ENCODE assay signal across 17 mouse cellular contexts in the genomic region with DNA sequence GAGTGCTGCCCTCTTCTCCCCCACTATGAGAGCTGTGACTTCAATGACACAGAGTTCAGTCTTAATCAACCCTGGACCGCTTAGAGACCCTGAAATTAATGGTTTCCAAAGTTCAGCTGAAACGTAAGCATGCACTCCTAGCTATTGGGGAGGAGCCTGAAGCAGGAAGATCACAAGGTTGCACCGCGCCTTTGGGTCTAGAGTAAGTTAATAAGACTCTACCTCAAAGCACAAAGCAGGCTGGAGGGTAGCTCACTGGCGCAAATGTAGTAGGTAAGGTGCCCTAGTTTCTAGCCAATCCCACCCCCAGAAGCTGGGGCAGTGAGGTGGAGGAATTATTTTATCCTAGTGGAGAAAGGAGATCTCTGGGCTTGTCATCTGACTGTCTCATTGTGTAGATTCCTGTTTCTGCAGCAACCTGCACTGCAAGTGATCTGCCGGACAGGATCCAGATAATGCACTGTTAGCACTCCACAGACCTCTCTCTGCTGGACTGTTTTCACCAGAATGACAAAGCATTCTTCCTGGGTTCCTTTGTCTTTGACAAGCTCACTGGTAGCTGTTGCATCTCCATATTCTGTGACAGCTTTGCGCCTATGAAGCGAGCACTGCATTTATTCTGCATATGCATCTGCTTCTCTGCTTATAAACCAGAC. TPM values are rescaled to one million over a fixed set of nuclear protein-coding genes. Genes with fewer than 3 reads are reported as not detected.
A peak's percentile ranks its signal among the peaks of the same experiment; 100 is the strongest.
DNase-seq lines count a peak whose midpoint lies in the region; ATAC-seq and TF ChIP-seq lines count a peak whose summit lies in the region.
"Had no signal": no experiment of that assay in that cellular context is flagged by ENCODE, and none has a peak within 500 bp of the region (broad histone marks: within the 10 kb centered on the region; RNA-seq: fewer than 3 reads in every experiment).

No protein-coding gene starts in this region.

- no peak for TF ChIP-seq POLR2A in CH12.LX (IDR thresholded peaks at IDR 0.05; ENCODE audit: low read depth, low read length)

- H3K4me1 ChIP-seq in kidney, embryonic 14.5 days (ENCODE audit: control insufficient read depth, insufficient read depth, low read length), result no peaks in the 10 kb centered on the region
- H3K4me1 ChIP-seq in CH12.LX (ENCODE audit: control insufficient read depth in 1 of 2, insufficient read depth in 2 of 2), result peaks cover 21 to 29% of the 10 kb centered on the region in 2 experiments
- H3K4me1 ChIP-seq in hindbrain, postnatal 0 days (ENCODE audit: insufficient read depth, low read length), result no peaks in the 10 kb centered on the region
- H3K4me1 ChIP-seq in stomach, postnatal 0 days (replicated peaks; ENCODE audit: control insufficient read depth, insufficient read depth), result no peaks in the 10 kb centered on the region
- H3K4me1 ChIP-seq: heart, embryonic 10.5 days; limb, embryonic 12.5 days; midbrain, embryonic 12.5 days had no signal

- H3K79me2 ChIP-seq in CH12.LX (replicated peaks; ENCODE audit: control insufficient read depth, extremely low read depth, insufficient read depth, poor library complexity, severe bottlenecking), result no peaks in the 10 kb centered on the region

- H3K27ac ChIP-seq in kidney, embryonic 14.5 days (ENCODE audit: low read depth, low read length), result no peak overlapping the region
- peak overlapping the region; percentile 49 for H3K27ac ChIP-seq in CH12.LX (ENCODE audit: insufficient read depth, low read depth)
- H3K27ac ChIP-seq in hindbrain, postnatal 0 days, result no peak overlapping the region
- H3K27ac ChIP-seq in stomach, postnatal 0 days (replicated peaks), result no peak overlapping the region
- H3K27ac ChIP-seq: heart, embryonic 10.5 days; left cerebral cortex, adult 2 months; limb, embryonic 12.5 days; liver, embryonic 14.5 days; midbrain, embryonic 12.5 days had no signal

- dilution Hi-C loops in CH12.LX (cut with MboI; ENCODE audit: extremely low pct_ligation_motif_present, extremely low pct_unique_long_range_greater_than_20kb, low sequenced_read_pairs), result no loop called here

- no peak for TF ChIP-seq CTCF in CH12.LX (conservative IDR thresholded peaks at IDR 0.05 in 1 of 2, IDR thresholded peaks at IDR 0.05 in 1 of 2; ENCODE audit: low read depth in 2 of 2, low read length in 2 of 2)
- no peak for TF ChIP-seq CTCF in hindbrain, postnatal 0 days (IDR thresholded peaks at IDR 0.05; ENCODE audit: low read depth)
- no peak for TF ChIP-seq CTCF in stomach, postnatal 0 days (IDR thresholded peaks at IDR 0.05; ENCODE audit: low read depth)

- H3K36me3 ChIP-seq in kidney, embryonic 14.5 days (ENCODE audit: control insufficient read depth, insufficient read depth, low read length), result peaks cover 18% of the 10 kb centered on the region
- H3K36me3 ChIP-seq in CH12.LX (replicated peaks in 1 of 2; ENCODE audit: control insufficient read depth in 1 of 2, insufficient read depth in 1 of 2, low read length in 1 of 2), result peaks cover 18 to 38% of the 10 kb centered on the region in 2 experiments
- H3K36me3 ChIP-seq in hindbrain, postnatal 0 days (ENCODE audit: insufficient read depth, low read length), result peaks cover 10% of the 10 kb centered on the region; the same call in 1 of the 2 replicates
- H3K36me3 ChIP-seq in stomach, postnatal 0 days (ENCODE audit: control insufficient read depth, insufficient read depth, low read length), result peaks cover 9% of the 10 kb centered on the region

- WGBS in kidney, embryonic 14.5 days, result 76% methylated on average over 8 of the region's 8 CpGs
- 83% methylated on average over 8 of the region's 8 CpGs for WGBS in hindbrain, postnatal 0 days
- WGBS in stomach, postnatal 0 days, result 75% methylated on average over 8 of the region's 8 CpGs

- peak; percentile 13 to 31 for DNase-seq in kidney, adult 8-10 months
- no peak for DNase-seq in CH12.LX (ENCODE audit: extremely low read depth)
- peak; percentile 59 for DNase-seq in MN1 (ENCODE audit: low spot score)
- DNase-seq in hindbrain, postnatal 0 days (ENCODE audit: low spot score), result no peak
- no peak for DNase-seq in ovary, postnatal 14 days (ENCODE audit: low spot score)
- DNase-seq in urinary bladder, postnatal 25 days (ENCODE audit: low spot score), result no peak
- DNase-seq in stomach, postnatal 0 days (ENCODE audit: low spot score), result no peak
- DNase-seq: adrenal gland, postnatal 36 days; cerebellum, adult 9-11 months; gastrocnemius, postnatal 14 days; thymus, postnatal 36 days had no signal

- no peak overlapping the region for H3K4me3 ChIP-seq in kidney, embryonic 14.5 days (ENCODE audit: low read length)
- no peak overlapping the region for H3K4me3 ChIP-seq in CH12.LX (replicated peaks in 1 of 3; ENCODE audit: low read depth in 2 of 3, low read length in 2 of 3, poor library complexity in 1 of 3)
- no peak overlapping the region for H3K4me3 ChIP-seq in hindbrain, postnatal 0 days (ENCODE audit: low read length)
- H3K4me3 ChIP-seq in stomach, postnatal 0 days (ENCODE audit: low read depth, low read length), result no peak overlapping the region
- H3K4me3 ChIP-seq: heart, embryonic 10.5 days; left cerebral cortex, adult 2 months; limb, embryonic 12.5 days; midbrain, embryonic 12.5 days had no signal

- TF ChIP-seq RAD21 in CH12.LX (IDR thresholded peaks at IDR 0.05; ENCODE audit: low read depth, low read length), result no peak

- no peaks in the 10 kb centered on the region for H3K27me3 ChIP-seq in kidney, embryonic 14.5 days (ENCODE audit: control insufficient read depth, insufficient read depth, low read length)
- H3K27me3 ChIP-seq in CH12.LX (replicated peaks), result no peaks in the 10 kb centered on the region
- H3K27me3 ChIP-seq in hindbrain, postnatal 0 days (ENCODE audit: insufficient read depth, low read length), result no peaks in the 10 kb centered on the region
- no peaks in the 10 kb centered on the region for H3K27me3 ChIP-seq in stomach, postnatal 0 days (ENCODE audit: control insufficient read depth, insufficient read depth, low read length)
- H3K27me3 ChIP-seq: limb, embryonic 12.5 days; midbrain, embryonic 12.5 days had no signal

- H3K9ac ChIP-seq in kidney, embryonic 14.5 days (ENCODE audit: low read depth, low read length), result no peak overlapping the region
- no peak overlapping the region for H3K9ac ChIP-seq in CH12.LX (ENCODE audit: insufficient read depth, low read depth)
- no peak overlapping the region for H3K9ac ChIP-seq in hindbrain, postnatal 0 days (replicated peaks; ENCODE audit: low read length)
- no peak overlapping the region for H3K9ac ChIP-seq in stomach, postnatal 0 days (ENCODE audit: low read length)
- H3K9ac ChIP-seq: limb, embryonic 12.5 days; liver, embryonic 14.5 days; midbrain, embryonic 12.5 days had no signal

- ATAC-seq in kidney, embryonic 14.5 days (ENCODE audit: low FRiP score, low TSS enrichment), result no peak
- ATAC-seq in hindbrain, postnatal 0 days, result no peak; the same call in 1 of the 2 replicates
- no peak for ATAC-seq in stomach, postnatal 0 days (ENCODE audit: low FRiP score, low TSS enrichment)

- in situ Hi-C loops in CH12.LX (cut with MboI; ENCODE audit: low pct_ligation_motif_present, low pct_unique_long_range_greater_than_20kb, low sequenced_read_pairs), result loop anchor here (5.0 to 25.0 kb wide), 3 partner anchors 57 to 892 kb away; a partner anchor contains a TSS

- no peak for TF ChIP-seq EP300 in CH12.LX (IDR thresholded peaks at IDR 0.05; ENCODE audit: low read length)
- no peak for TF ChIP-seq EP300 in stomach, postnatal 0 days (optimal IDR thresholded peaks at IDR 0.05)

- no peaks in the 10 kb centered on the region for H3K9me3 ChIP-seq in kidney, embryonic 14.5 days (ENCODE audit: control insufficient read depth, low read length)
- H3K9me3 ChIP-seq in CH12.LX (replicated peaks; ENCODE audit: low read length), result peaks cover 1% of the 10 kb centered on the region
- H3K9me3 ChIP-seq in hindbrain, postnatal 0 days (ENCODE audit: low read length), result no peaks in the 10 kb centered on the region
- no peaks in the 10 kb centered on the region for H3K9me3 ChIP-seq in stomach, postnatal 0 days (ENCODE audit: control insufficient read depth, low read length)
- H3K9me3 ChIP-seq: heart, embryonic 10.5 days; limb, embryonic 12.5 days; midbrain, embryonic 12.5 days had no signal

- H3K4me2 ChIP-seq in kidney, embryonic 14.5 days (replicated peaks; ENCODE audit: low read depth, low read length), result no peak overlapping the region
- H3K4me2 ChIP-seq in CH12.LX (ENCODE audit: insufficient read depth, low read depth, poor library complexity, severe bottlenecking), result no peak overlapping the region; the same call in 1 of the 2 replicates
- H3K4me2 ChIP-seq in hindbrain, postnatal 0 days (ENCODE audit: low read depth, low read length), result peak overlapping the region; percentile 30; the same call in 1 of the 2 replicates
- H3K4me2 ChIP-seq in stomach, postnatal 0 days (replicated peaks; ENCODE audit: low read depth), result no peak overlapping the region
- H3K4me2 ChIP-seq: limb, embryonic 12.5 days; midbrain, embryonic 12.5 days had no signal

TF ChIP-seq in CH12.LX, 34 proteins besides CTCF, POLR2A, EP300 and RAD21:
- TF ChIP-seq MXI1 (IDR thresholded peaks at IDR 0.05; ENCODE audit: low read depth, low read length) (peak; percentile 42; the same call in 1 of the 2 replicates), GABPA (IDR thresholded peaks at IDR 0.05; ENCODE audit: insufficient replicate concordance, low read depth, low read length) (no peak), MAFK (IDR thresholded peaks at IDR 0.05; ENCODE audit: insufficient replicate concordance, low read length) (peak; percentile 23; the same call in 1 of the 2 replicates), CHD2 (IDR thresholded peaks at IDR 0.05; ENCODE audit: low read length) (no peak), ZC3H11A (IDR thresholded peaks at IDR 0.05; ENCODE audit: low read depth, low read length) (no peak), ELF1 (IDR thresholded peaks at IDR 0.05; ENCODE audit: low read depth, low read length) (no peak)

RNA-seq across cellular contexts. Expression of a gene that starts 19.9 kb away (rescaled TPM):
- 51.9 and 70.3 TPM in 2 replicates for polyA plus RNA-seq in kidney, embryonic 14.5 days (2014; fragmentation: Nextera tagmentation; extraction: Ambion mirVana)
- total RNA-seq in CH12.LX (2012; rRNA removed) (107 and 114 TPM in 2 replicates), CH12.LX (2014; rRNA removed) (217 and 256 TPM in 2 replicates)
- polyA plus RNA-seq in CH12.LX (2012; ENCODE audit: insufficient read length, low read depth), result 189 and 214 TPM in 2 replicates
- total RNA-seq in hindbrain, postnatal 0 days (2014; rRNA removed), result 23.8 and 29.2 TPM in 2 replicates
- polyA plus RNA-seq in hindbrain, postnatal 0 days (2015; fragmentation: Nextera tagmentation; extraction: Ambion mirVana), result 33.1 and 34.7 TPM in 2 replicates
- polyA plus RNA-seq in stomach, postnatal 0 days (2015; fragmentation: Nextera tagmentation; extraction: Ambion mirVana), result 37.0 and 39.8 TPM in 2 replicates

Comparison
In these comparisons a context has a peak if more than half of its experiments do, and no peak if none do; other contexts are left out.
1. DNase-seq: peak in kidney, adult 8-10 months (2 of 2) and MN1 (single experiment); none in CH12.LX (single experiment), hindbrain, postnatal 0 days (single experiment), ovary, postnatal 14 days (single experiment), urinary bladder, postnatal 25 days (single experiment) and stomach, postnatal 0 days (single experiment).